Mouse (Mus musculus) heart, embryonic 11.5 days (tissue): Measurements from ENCODE around the gene Pex10. TPM values are rescaled to one million over a fixed set of nuclear protein-coding genes. Genes with fewer than 3 reads are reported as not detected.

Source experiments
- ATAC-seq: fragments of 200-750 bp; cut with Nextera tagmentation; replicated peaks from 2 replicates; pipeline ENCODE4 v1.8.0; 2017; ENCODE audit warnings: moderate library complexity; ENCODE audit not compliant: insufficient number of reproducible peaks, low FRiP score, low TSS enrichment
- H3K27ac ChIP-seq: fragments of 300-500 bp; sonication (generic); 2 replicates; pipeline ENCODE4 v1.5.1; 2014; ENCODE audit warnings: mild to moderate bottlenecking, low read depth, low read length
- H3K27me3 ChIP-seq: fragments of 300-500 bp; sonication (generic); 2 replicates; pipeline ENCODE4 v1.6.1; 2014; ENCODE audit warnings: mild to moderate bottlenecking, low read length, mixed read lengths; ENCODE audit not compliant: control insufficient read depth, insufficient read depth
- H3K36me3 ChIP-seq: fragments of 300-500 bp; sonication (generic); 2 replicates; pipeline ENCODE4 v1.6.1; 2014; ENCODE audit warnings: mild to moderate bottlenecking, low read length, moderate library complexity, mixed read lengths; ENCODE audit not compliant: control insufficient read depth, insufficient read depth
- H3K4me1 ChIP-seq: fragments of 300-500 bp; sonication (generic); 2 replicates; pipeline ENCODE4 v1.6.1; 2014; ENCODE audit warnings: low read length; ENCODE audit not compliant: control insufficient read depth, insufficient read depth
- H3K4me2 ChIP-seq: fragments of 300-500 bp; sonication (generic); 2 replicates; pipeline ENCODE4 v1.6.1; 2014; ENCODE audit warnings: mild to moderate bottlenecking, moderate library complexity
- H3K4me3 ChIP-seq: fragments of 300-500 bp; sonication (generic); 2 replicates; pipeline ENCODE4 v1.5.1; 2014; ENCODE audit warnings: low read depth, low read length
- H3K9ac ChIP-seq: fragments of 300-500 bp; sonication (generic); 2 replicates; pipeline ENCODE4 v1.6.1; 2014; ENCODE audit warnings: mild to moderate bottlenecking, low read depth, low read length, moderate library complexity
- H3K9me3 ChIP-seq: fragments of 300-500 bp; sonication (generic); replicated peaks from 2 replicates; pipeline ENCODE4 v1.6.1; 2016; ENCODE audit warnings: low read length; ENCODE audit not compliant: control insufficient read depth
- WGBS: fragments of 180-500 bp; shearing (Covaris S2); extraction: QIAGEN DNeasy Blood & Tissue Kit; methylation state at CpG from one replicate; pipeline ENCODE4 v1.1.7; 2014; ENCODE audit not compliant: insufficient replicate concordance; 5-methylcytosine and 5-hydroxymethylcytosine counted together
- polyA plus RNA-seq: library from polyadenylated mRNA; unstranded; fragments of >200 nt; fragmentation: Nextera tagmentation; extraction: Ambion mirVana; gene quantifications from 2 replicates; pipeline ENCODE4 v1.2.1, GENCODE M21; 2014

Pex10 gene
- polyA plus RNA-seq, 1 experiment from 2014 or later, result 4.1 TPM

GRCm38 (mm10) chr4:155046636-155047035, 20.2 kb upstream of the Pex10 start:
- no peak overlapping the region for H3K4me2 ChIP-seq
- no peak overlapping the region for H3K9ac ChIP-seq
- 72% methylated on average over 14 of the region's 14 CpGs for WGBS
- H3K4me1 ChIP-seq, result peaks cover 5% of the 10 kb centered on the region; the same call in 1 of the 2 replicates
- H3K9me3 ChIP-seq, result no peaks in the 10 kb centered on the region
- no peak overlapping the region for H3K27ac ChIP-seq
- no peak overlapping the region for H3K4me3 ChIP-seq
- ATAC-seq, result no peak
- H3K27me3 ChIP-seq, result peaks cover 59% of the 10 kb centered on the region
- no peaks in the 10 kb centered on the region for H3K36me3 ChIP-seq

DNA sequence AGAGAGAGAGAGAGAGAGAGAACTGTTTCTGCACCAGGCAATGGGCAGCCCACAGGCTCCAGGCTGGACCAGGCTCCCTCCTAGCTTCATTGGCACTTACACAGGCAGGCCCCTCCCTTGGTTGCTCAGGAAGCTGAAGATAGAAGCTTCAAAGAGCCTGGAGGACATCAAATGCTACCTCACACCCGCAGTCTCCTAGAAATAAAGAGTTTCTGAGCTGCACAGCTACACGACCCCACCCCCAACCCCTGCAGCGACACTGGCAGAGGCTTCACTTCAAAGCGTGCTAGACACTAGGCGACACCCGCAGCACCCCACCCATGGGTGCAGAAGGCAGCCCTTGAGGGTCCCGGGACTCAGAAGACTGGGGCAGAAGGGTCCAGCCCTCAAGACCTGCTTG, 16.7 kb upstream of the Pex10 start:
- Histone ChIP-seq H3K4me2 (no peak overlapping the region), H3K27me3 (peaks cover 25% of the 10 kb centered on the region), H3K36me3 (no peaks in the 10 kb centered on the region), H3K27ac (no peak overlapping the region), H3K9ac (no peak overlapping the region), H3K4me1 (no peaks in the 10 kb centered on the region), H3K4me3 (no peak overlapping the region), H3K9me3 (no peaks in the 10 kb centered on the region)
- WGBS, result 64% methylated on average over 7 of the region's 7 CpGs
- no peak for ATAC-seq

GRCm38 (mm10) chr4:155056724-155057123, 10.1 kb upstream of the Pex10 start, which contains the start of gene Plch2:
Gene Plch2 (minus strand): TSS chr4:155056784.
- Histone ChIP-seq H3K36me3 (no peaks in the 10 kb centered on the region), H3K9me3 (no peaks in the 10 kb centered on the region), H3K4me2 (no peak within 1 kb of the TSS), H3K4me1 (no peaks in the 10 kb centered on the region), H3K27ac (no peak within 1 kb of the TSS), H3K4me3 (no peak within 1 kb of the TSS), H3K27me3 (peaks cover 11% of the 10 kb centered on the region; the same call in 1 of the 2 replicates), H3K9ac (no peak within 1 kb of the TSS)
- 61% methylated on average over 10 of the region's 10 CpGs for WGBS
- ATAC-seq, result no peak

GRCm38 (mm10) chr4:155058325-155058724, 8.5 kb upstream of the Pex10 start:
- no peak overlapping the region for H3K27ac ChIP-seq
- no peaks in the 10 kb centered on the region for H3K9me3 ChIP-seq
- H3K4me2 ChIP-seq, result no peak overlapping the region
- H3K36me3 ChIP-seq, result no peaks in the 10 kb centered on the region
- WGBS, result 46% methylated on average over 10 of the region's 10 CpGs
- peaks cover 11% of the 10 kb centered on the region; the same call in 1 of the 2 replicates for H3K27me3 ChIP-seq
- no peaks in the 10 kb centered on the region for H3K4me1 ChIP-seq
- H3K9ac ChIP-seq, result no peak overlapping the region
- H3K4me3 ChIP-seq, result no peak overlapping the region
- ATAC-seq, result no peak

DNA sequence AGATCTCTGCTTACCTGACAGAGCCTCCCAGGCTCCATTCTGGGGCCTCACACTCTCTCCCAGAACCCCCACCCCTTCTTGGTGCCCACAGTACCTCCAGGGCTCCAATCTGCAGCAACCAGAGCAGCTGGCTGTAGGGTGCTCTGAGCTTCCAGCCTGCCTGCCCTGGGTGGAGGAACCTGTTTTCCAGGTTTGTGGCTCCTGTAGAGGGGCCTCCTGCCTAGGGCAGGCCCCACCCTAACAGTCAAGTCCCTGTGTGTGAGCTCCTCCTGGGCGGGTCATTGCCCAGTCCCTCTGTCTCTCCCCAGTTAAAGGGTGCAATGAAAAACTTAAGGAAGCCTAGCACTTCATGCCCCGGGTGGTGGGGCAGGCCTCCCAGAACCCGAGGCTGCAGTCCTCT, 2.9 kb upstream of the Pex10 start:
- no peak overlapping the region for H3K4me2 ChIP-seq
- no peak for ATAC-seq
- WGBS, result 36% methylated on average over 3 of the region's 3 CpGs

GRCm38 (mm10) chr4:155064474-155064873, 2.3 kb upstream of the Pex10 start:
- H3K27ac ChIP-seq, result no peak overlapping the region
- peaks cover 5% of the 10 kb centered on the region for H3K36me3 ChIP-seq
- H3K27me3 ChIP-seq, result 0 out of 2 replicates have a peak, but pooled peaks cover 3% of the 10 kb centered on the region
- no peak overlapping the region for H3K4me3 ChIP-seq
- no peaks in the 10 kb centered on the region for H3K9me3 ChIP-seq
- ATAC-seq, result no peak
- H3K4me2 ChIP-seq, result no peak overlapping the region
- peaks cover 16% of the 10 kb centered on the region for H3K4me1 ChIP-seq
- 39% methylated on average over 2 of the region's 2 CpGs for WGBS
- H3K9ac ChIP-seq, result no peak overlapping the region

More for the DNA sequence above, 2.9 kb upstream of the Pex10 start:
- H3K27me3 ChIP-seq, result 0 out of 2 replicates have a peak, but pooled peaks cover 3% of the 10 kb centered on the region
- H3K36me3 ChIP-seq, result peaks cover 2% of the 10 kb centered on the region; the same call in 1 of the 2 replicates
- H3K27ac ChIP-seq, result no peak overlapping the region
- peaks cover 16% of the 10 kb centered on the region for H3K4me1 ChIP-seq
- no peak overlapping the region for H3K9ac ChIP-seq
- no peaks in the 10 kb centered on the region for H3K9me3 ChIP-seq
- no peak overlapping the region for H3K4me3 ChIP-seq

DNA sequence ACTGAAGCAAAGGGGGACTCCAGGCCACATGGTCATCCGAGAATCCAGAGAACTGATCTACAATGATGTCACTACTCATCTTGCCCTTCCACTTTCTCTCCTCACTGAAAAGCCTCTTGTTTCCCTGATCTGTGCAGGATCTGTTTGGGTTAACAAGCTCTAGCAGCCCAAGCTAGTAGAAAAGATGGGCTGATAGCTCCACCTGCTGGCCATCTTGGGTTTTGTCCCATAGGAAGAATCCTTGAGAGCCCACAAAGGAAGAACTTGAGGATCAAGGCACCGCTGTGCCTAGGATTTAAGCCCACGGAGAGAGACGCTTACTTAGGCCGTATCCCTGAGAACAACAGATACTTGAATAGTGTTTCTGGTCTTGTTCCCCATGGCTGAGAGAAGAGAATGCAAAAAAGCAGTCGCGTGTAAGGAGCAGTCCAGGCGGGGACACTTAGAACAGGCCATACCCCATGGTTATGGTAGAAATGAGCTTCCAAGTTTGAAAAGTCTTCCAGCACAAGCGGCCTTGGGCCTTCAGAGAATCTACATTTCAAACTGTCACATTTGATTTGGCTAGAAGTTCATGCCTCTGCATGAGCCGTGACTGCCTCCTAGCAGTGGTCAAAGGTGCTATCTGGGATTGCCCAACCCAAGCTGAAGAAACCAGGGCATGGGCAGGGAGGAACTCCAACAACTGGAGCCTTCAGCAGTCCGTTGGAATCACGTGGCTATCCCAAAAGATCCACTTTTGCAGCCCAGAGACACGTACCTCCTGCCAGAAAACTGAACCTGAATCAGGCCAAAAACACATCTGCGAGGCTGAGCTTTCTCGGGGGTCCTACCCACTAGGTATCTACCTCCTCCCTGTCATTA, 614 bp upstream of the Pex10 start:
- Histone ChIP-seq H3K9ac (no peak overlapping the region), H3K27ac (0 out of 2 replicates have a peak overlapping the region, but pooled peaks have one; percentile 35), H3K36me3 (peaks cover 20% of the 10 kb centered on the region), H3K4me3 (peak overlapping the region; percentile 55), H3K4me2 (peak overlapping the region; percentile 89), H3K4me1 (peaks cover 16% of the 10 kb centered on the region), H3K27me3 (0 out of 2 replicates have a peak, but pooled peaks cover 3% of the 10 kb centered on the region), H3K9me3 (no peaks in the 10 kb centered on the region)
- ATAC-seq, result peak; percentile 14
- WGBS, result 4% methylated on average over 15 of the region's 15 CpGs

DNA sequence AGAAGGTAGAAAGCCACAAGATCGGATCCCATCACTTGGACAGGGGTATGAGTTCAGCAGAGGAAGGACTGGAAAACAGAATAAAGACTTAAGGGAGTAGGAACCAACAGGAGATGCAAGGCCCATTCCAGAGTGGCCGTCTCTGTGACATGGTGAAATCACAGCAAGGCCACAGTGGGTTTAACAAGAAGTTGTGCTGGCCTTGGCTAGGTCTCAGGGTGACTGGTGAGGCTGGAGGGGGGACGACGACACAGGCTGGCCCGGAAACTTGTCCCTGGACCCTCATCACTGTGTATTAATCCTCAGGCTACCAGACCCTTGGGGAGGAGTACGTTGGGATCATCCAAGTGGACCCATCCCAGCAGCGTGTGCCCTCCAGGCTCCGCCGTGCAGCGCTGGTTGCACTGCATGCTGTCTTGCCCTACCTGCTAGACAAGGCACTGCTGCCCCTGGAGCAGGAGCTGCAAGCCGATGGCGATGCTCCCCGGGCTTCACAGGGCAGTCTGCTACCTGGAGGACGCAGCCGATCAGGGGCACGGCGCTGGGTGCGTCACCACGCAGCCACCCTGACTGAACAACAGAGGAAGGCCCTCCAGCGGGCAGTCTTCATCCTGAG, 1.6 kb downstream of the Pex10 start:
- WGBS, result 91% methylated on average over 20 of the region's 20 CpGs
- H3K4me2 ChIP-seq, result peak overlapping the region; percentile 89; the same call in 1 of the 2 replicates
- H3K27ac ChIP-seq, result no peak overlapping the region
- H3K4me1 ChIP-seq, result peaks cover 16% of the 10 kb centered on the region
- H3K9me3 ChIP-seq, result no peaks in the 10 kb centered on the region
- peaks cover 38% of the 10 kb centered on the region for H3K36me3 ChIP-seq
- H3K9ac ChIP-seq, result 0 out of 2 replicates have a peak overlapping the region, but pooled peaks have one; percentile 81
- H3K27me3 ChIP-seq, result no peaks in the 10 kb centered on the region
- H3K4me3 ChIP-seq, result no peak overlapping the region
- ATAC-seq, result no peak
